Mouse (Mus musculus) liver, embryonic 11.5 days (tissue): Measurements from ENCODE around the gene Ipo9. TPM values are rescaled to one million over a fixed set of nuclear protein-coding genes. Genes with fewer than 3 reads are reported as not detected.
A peak's percentile ranks its signal among the peaks of the same experiment; 100 is the strongest.

ENCODE experiments used
- ATAC-seq: fragments of 200-750 bp; cut with Nextera tagmentation; replicated peaks from 2 replicates; pipeline ENCODE4 v1.8.0; 2017; ENCODE audit warnings: moderate number of reproducible peaks, mild to moderate bottlenecking, moderate TSS enrichment, moderate library complexity; ENCODE audit not compliant: low FRiP score
- DNase-seq: peaks from one replicate; pipeline ENCODE4 v3.0.0-alpha.2; 2017; ENCODE audit warnings: low spot score
- H3K27ac ChIP-seq: fragments of 300-500 bp; sonication (generic); 2 replicates; pipeline ENCODE4 v1.5.1; 2014; ENCODE audit warnings: mild to moderate bottlenecking, low read depth, low read length, control low read depth
- H3K27me3 ChIP-seq: fragments of 300-500 bp; sonication (generic); replicated peaks from 2 replicates; pipeline ENCODE4 v1.6.1; 2014; ENCODE audit warnings: low read length, mixed read lengths; ENCODE audit not compliant: control insufficient read depth, insufficient read depth
- H3K36me3 ChIP-seq: fragments of 300-500 bp; sonication (generic); 2 replicates; pipeline ENCODE4 v1.6.1; 2014; ENCODE audit warnings: mild to moderate bottlenecking, low read length, moderate library complexity, mixed read lengths; ENCODE audit not compliant: control insufficient read depth, insufficient read depth
- H3K4me1 ChIP-seq: fragments of 300-500 bp; sonication (generic); replicated peaks from 2 replicates; pipeline ENCODE4 v1.6.1; 2014; ENCODE audit warnings: low read length, mixed read lengths; ENCODE audit not compliant: control insufficient read depth, insufficient read depth
- H3K4me2 ChIP-seq: fragments of 300-500 bp; sonication (generic); 2 replicates; pipeline ENCODE4 v1.6.1; 2014; ENCODE audit warnings: mild to moderate bottlenecking, control low read depth, moderate library complexity
- H3K4me3 ChIP-seq: fragments of 300-500 bp; sonication (generic); 2 replicates; pipeline ENCODE4 v1.5.1; 2014; ENCODE audit warnings: low read depth, low read length, control low read depth
- H3K9ac ChIP-seq: fragments of 300-500 bp; sonication (generic); 2 replicates; pipeline ENCODE4 v1.6.1; 2014; ENCODE audit warnings: low read depth, low read length, control low read depth
- H3K9me3 ChIP-seq: fragments of 300-500 bp; sonication (generic); 2 replicates; pipeline ENCODE4 v1.6.1; 2016; ENCODE audit warnings: low read length, inconsistent platforms, mixed read lengths; ENCODE audit not compliant: control insufficient read depth
- WGBS: fragments of 180-500 bp; shearing (Covaris S2); extraction: QIAGEN DNeasy Blood & Tissue Kit; methylation state at CpG from one replicate; pipeline ENCODE4 v1.1.7; 2014; 5-methylcytosine and 5-hydroxymethylcytosine counted together
- polyA plus RNA-seq: library from polyadenylated mRNA; unstranded; fragments of >200 nt; fragmentation: Nextera tagmentation; extraction: Ambion mirVana; gene quantifications from 2 replicates; pipeline ENCODE4 v1.2.1, GENCODE M21; 2014

Ipo9 gene
- 77.0 and 90.8 TPM in 2 replicates for polyA plus RNA-seq

DNA sequence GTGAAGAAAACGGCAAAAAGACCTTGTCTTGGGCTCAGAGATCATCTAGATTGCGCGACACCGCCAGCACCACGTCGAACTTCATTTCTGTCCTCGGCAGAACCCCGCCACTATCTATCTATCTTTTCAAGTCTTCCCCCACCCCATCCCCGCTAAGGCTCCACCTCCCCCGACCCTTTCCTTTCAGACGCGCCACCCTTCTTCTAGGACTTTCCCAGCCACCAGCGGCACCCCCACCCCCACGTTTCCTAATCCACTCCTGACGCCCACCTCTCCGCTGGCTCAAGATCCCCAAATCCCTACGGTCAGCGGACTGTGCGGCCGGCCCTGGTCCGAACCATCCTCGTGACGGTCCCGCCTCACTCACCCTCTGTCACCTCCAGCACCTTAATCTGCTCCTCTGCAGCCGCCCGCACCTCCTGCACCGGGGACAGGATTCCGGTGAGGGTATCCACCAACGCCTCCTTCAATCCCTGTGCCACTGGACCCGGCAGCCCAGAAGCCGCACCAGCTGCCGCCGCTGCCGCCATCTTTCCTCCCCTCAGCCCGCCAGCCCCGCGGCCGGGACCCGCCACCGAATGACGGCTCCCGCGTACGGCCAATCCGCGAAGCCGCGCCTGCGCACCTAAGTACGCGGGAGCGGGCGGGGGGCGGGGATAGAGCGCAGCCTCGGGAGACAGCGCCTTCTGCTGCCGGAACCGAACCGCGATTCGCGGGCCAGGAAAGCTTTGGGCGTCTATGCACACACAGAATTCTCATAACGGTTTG is at the start of gene Ipo9:
TSS of gene Ipo9 (minus strand) at position 599 of the 768 bp plus-strand sequence.
- Histone ChIP-seq H3K4me2 (peak within 1 kb of the TSS; percentile 83), H3K27ac (peak within 1 kb of the TSS; percentile 69)
- WGBS, result under 1% methylated on average over 65 of the region's 65 CpGs

DNA sequence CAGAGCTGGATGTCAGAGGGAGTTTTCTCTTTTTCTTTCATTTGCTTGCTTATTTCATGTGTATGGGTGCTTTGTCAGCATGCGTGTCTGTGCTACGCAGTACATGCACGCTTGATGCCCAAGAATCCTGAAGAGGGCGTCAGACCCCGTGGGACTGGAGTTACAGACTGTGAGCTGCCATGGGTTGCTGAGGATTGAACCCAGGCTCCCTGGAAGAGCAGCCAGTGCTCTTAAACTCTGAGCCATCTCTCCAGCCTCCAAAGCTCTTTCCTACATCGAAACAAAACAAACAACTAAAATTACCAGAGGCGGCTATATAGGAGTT is 45.2 kb upstream of the Ipo9 start:
- H3K27ac ChIP-seq, result no peak overlapping the region

More for the DNA sequence above, at the start of gene Ipo9:
- Histone ChIP-seq H3K9ac (peak within 1 kb of the TSS; percentile 85), H3K4me1 (peaks cover 21% of the 10 kb centered on the region), H3K4me3 (peak within 1 kb of the TSS; percentile 83), H3K27me3 (no peaks in the 10 kb centered on the region), H3K36me3 (no peaks in the 10 kb centered on the region; the same call in 1 of the 2 replicates), H3K9me3 (no peaks in the 10 kb centered on the region)
- ATAC-seq, result peak; percentile 94
- peak; percentile 86 for DNase-seq

DNA sequence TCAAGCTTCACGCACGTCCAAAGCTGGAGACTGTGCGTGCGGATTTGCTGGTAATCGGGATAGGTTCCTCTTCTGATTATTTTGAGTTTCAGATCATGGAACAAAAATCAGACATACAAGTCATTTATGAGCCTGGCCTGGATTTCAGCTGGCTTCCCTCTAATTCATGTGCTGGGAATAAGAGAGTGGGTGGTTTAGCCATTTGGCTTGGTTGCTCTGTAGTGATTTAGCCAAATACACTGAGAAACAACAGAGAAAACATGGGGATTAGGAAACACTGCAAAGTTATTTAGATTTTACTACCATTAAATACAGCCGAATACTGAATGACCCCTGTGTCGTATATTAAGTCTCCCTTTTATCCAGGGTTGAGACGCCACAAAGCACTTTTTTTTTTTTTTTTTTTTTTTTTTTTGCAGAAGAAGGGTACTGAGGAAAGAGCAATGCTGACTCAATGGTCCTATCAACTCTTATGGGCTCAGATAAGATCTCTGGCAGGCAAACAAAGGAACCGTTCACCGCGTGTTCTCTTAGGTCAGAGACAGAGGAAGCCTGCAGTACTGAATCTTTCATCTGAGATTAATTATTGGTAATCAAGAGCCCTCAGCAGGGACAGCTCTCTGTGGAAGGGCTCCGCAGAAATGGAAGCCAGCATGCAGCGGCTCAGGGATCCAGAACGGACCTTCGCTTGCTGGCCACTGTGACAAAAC is 44.7 kb upstream of the Ipo9 start:
- DNase-seq, result no peak
- ATAC-seq, result no peak
- Histone ChIP-seq H3K9ac (no peak overlapping the region), H3K36me3 (peaks cover 7% of the 10 kb centered on the region; the same call in 1 of the 2 replicates), H3K4me1 (no peaks in the 10 kb centered on the region), H3K9me3 (no peaks in the 10 kb centered on the region), H3K27ac (no peak overlapping the region), H3K27me3 (no peaks in the 10 kb centered on the region), H3K4me2 (no peak overlapping the region), H3K4me3 (no peak overlapping the region)
- WGBS, result 77% methylated on average over 15 of the region's 15 CpGs

More for the DNA sequence above, 45.2 kb upstream of the Ipo9 start:
- Histone ChIP-seq H3K9me3 (no peaks in the 10 kb centered on the region), H3K4me1 (no peaks in the 10 kb centered on the region), H3K27me3 (no peaks in the 10 kb centered on the region), H3K4me3 (no peak overlapping the region), H3K9ac (no peak overlapping the region), H3K36me3 (peaks cover 5% of the 10 kb centered on the region; the same call in 1 of the 2 replicates), H3K4me2 (no peak overlapping the region)
- WGBS, result 87% methylated on average over 7 of the region's 7 CpGs
- no peak for DNase-seq
- no peak for ATAC-seq

DNA sequence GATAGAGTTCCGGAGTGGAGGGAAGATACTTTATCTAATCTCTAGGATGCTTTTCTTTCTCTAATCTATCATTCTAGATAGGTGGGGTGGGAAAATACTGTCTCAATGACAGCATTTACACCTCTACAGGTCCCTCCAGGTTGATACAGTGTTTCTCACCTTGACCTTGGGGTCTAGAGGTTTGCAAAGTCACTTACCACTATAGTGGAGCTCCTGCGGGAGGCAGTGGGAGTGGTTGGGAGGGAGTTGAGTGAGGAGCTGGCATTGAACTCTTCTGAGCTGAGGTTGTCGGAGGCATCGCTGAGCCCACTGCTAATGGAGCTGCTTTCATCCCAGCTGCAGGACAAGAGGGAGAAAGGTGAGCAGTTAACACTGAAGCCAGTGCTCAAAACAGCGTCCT is 42.2 kb upstream of the Ipo9 start:
- no peak overlapping the region for H3K27ac ChIP-seq
- no peak overlapping the region for H3K4me2 ChIP-seq
- no peak overlapping the region for H3K4me3 ChIP-seq
- ATAC-seq (no peak), DNase-seq (no peak)
- no peaks in the 10 kb centered on the region for H3K4me1 ChIP-seq
- H3K9ac ChIP-seq, result no peak overlapping the region
- no peaks in the 10 kb centered on the region for H3K9me3 ChIP-seq
- WGBS, result 67% methylated on average over 5 of the region's 5 CpGs
- no peaks in the 10 kb centered on the region for H3K27me3 ChIP-seq
- peaks cover 12% of the 10 kb centered on the region; the same call in 1 of the 2 replicates for H3K36me3 ChIP-seq

DNA sequence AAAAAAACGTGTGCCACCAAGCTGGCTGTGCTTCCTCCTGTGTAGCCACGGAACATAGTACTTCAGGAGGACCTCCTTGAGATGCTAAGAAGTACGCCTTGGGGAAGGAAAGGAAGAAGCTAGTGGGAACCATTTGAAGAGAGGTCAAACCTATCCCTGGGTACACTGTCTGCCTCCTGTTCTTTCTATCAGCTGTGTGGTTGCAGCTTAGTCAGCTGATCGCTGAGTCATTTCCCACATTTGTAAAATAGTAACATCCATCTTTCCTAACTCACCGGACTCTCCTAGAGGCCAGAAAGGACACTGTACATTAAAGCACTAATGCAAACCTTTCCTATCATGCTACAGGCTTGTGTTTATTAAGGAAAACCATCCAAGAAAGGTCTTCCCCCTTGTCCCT is 41.4 kb upstream of the Ipo9 start:
- H3K4me1 ChIP-seq, result 0 out of 2 replicates have a peak, but pooled peaks cover 3% of the 10 kb centered on the region
- WGBS, result 67% methylated on average over 5 of the region's 5 CpGs
- no peak overlapping the region for H3K4me2 ChIP-seq
- no peak overlapping the region for H3K4me3 ChIP-seq
- no peaks in the 10 kb centered on the region for H3K9me3 ChIP-seq
- no peak for ATAC-seq
- no peak for DNase-seq
- H3K36me3 ChIP-seq, result peaks cover 14% of the 10 kb centered on the region; the same call in 1 of the 2 replicates
- no peak overlapping the region for H3K9ac ChIP-seq
- no peak overlapping the region for H3K27ac ChIP-seq
- no peaks in the 10 kb centered on the region for H3K27me3 ChIP-seq

DNA sequence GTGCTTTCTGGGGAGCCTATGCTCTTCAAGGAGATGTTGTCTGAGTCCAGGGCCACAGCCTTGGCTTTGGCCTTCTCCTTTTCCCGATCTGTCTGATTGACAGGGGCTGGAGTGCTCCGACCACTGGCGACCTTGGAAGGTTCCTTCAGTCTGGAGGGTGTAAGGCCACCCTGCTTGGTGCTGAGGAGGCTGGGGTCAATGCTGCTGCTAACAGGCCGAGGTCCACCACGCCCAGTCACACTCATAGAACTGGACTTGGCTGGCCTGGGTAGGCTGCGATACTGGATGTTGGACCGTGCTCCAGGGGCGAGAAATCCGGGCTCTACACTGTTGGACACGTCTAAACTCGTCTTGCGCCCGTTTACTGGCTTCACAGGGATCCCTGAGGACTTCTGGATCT is 40.2 kb upstream of the Ipo9 start:
- 92% methylated on average over 13 of the region's 13 CpGs for WGBS
- H3K36me3 ChIP-seq, result peaks cover 14% of the 10 kb centered on the region; the same call in 1 of the 2 replicates
- H3K9ac ChIP-seq, result no peak overlapping the region
- H3K27me3 ChIP-seq, result no peaks in the 10 kb centered on the region
- H3K4me1 ChIP-seq, result 0 out of 2 replicates have a peak, but pooled peaks cover 3% of the 10 kb centered on the region
- no peak overlapping the region for H3K4me3 ChIP-seq
- H3K4me2 ChIP-seq, result no peak overlapping the region
- ATAC-seq (no peak), DNase-seq (no peak)
- H3K27ac ChIP-seq, result no peak overlapping the region
- no peaks in the 10 kb centered on the region for H3K9me3 ChIP-seq

DNA sequence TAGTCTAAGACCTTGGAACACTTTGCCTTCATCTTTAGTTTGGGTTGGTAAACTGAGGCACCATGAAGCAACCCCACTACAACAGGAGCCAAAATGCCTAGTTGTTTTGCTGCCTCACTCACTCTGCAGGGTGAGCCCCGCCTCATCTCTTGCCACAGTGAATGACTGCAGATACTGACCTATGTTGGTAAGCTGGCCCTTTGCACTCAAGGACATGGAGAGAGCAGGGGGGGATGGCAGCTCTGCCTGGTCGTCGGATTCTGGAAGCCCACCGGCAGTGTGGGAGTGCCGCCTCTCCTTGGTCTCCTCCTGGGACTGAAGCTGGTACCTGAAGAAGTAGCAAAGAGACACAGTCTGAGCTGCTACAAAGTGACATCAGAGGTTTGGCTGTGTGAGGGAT is 37.2 kb upstream of the Ipo9 start:
- Histone ChIP-seq H3K27ac (no peak overlapping the region), H3K4me1 (0 out of 2 replicates have a peak, but pooled peaks cover 3% of the 10 kb centered on the region), H3K9me3 (no peaks in the 10 kb centered on the region), H3K9ac (no peak overlapping the region), H3K4me2 (no peak overlapping the region), H3K36me3 (peaks cover 14% of the 10 kb centered on the region; the same call in 1 of the 2 replicates), H3K4me3 (no peak overlapping the region), H3K27me3 (no peaks in the 10 kb centered on the region)
- WGBS, result 90% methylated on average over 5 of the region's 5 CpGs
- DNase-seq, result no peak
- no peak for ATAC-seq

DNA sequence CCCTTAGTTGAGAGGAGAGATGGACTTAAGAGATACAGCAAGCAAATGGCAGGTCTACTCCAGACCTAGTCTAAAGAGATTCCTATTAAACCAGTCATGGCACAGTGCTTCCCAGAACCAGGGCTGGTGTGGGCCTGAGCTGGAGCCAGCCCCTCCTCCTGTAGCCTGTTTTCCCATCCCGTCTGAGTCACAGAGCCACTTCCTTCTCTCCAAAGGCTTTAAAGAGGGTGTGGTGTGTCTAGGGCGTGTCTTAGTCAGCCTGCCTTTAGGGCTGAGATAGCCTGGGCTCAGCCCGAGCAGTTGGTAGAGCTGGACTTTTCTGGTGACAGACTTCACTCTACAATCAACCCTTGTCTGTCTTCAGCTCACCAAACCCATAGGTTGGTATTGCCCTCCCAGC is 36.6 kb upstream of the Ipo9 start:
- ATAC-seq (0 out of 2 replicates have a peak, but pooled peaks have one; percentile 39), DNase-seq (no peak)
- H3K36me3 ChIP-seq, result peaks cover 14% of the 10 kb centered on the region; the same call in 1 of the 2 replicates
- H3K27ac ChIP-seq, result no peak overlapping the region
- no peak overlapping the region for H3K9ac ChIP-seq
- no peak overlapping the region for H3K4me2 ChIP-seq
- 0 out of 2 replicates have a peak, but pooled peaks cover 3% of the 10 kb centered on the region for H3K4me1 ChIP-seq
- no peak overlapping the region for H3K4me3 ChIP-seq
- WGBS, result 24% methylated on average over 3 of the region's 3 CpGs
- no peaks in the 10 kb centered on the region for H3K27me3 ChIP-seq
- H3K9me3 ChIP-seq, result no peaks in the 10 kb centered on the region
